Mouse (Mus musculus) MEL (cell line): ENCODE data around the gene Unc93b1. TPM values are rescaled to one million over a fixed set of nuclear protein-coding genes. Genes with fewer than 3 reads are reported as not detected.

Source experiments
- DNase-seq: peaks from one replicate; pipeline ENCODE4 v3.0.0; 2011; ENCODE audit warnings: low read depth, low spot score
- H3K27ac ChIP-seq: 2 replicates; pipeline ENCODE4 v1.5.1; 2012; ENCODE audit warnings: low read depth, mild to moderate bottlenecking, control low read depth, low read length, moderate library complexity; ENCODE audit not compliant: control insufficient read depth
- H3K27me3 ChIP-seq, 2 experiments: fragments of 150-350 bp in 1 of 2; sonication (generic) in 1 of 2; 2 replicates each; pipeline ENCODE4 v1.6.1; 2012; ENCODE audit warnings: low read length in 2 of 2, mild to moderate bottlenecking in 2 of 2, improper control_type of control experiment in 1 of 2, moderate library complexity in 1 of 2; ENCODE audit not compliant: insufficient read depth in 2 of 2, control insufficient read depth in 1 of 2
- H3K36me3 ChIP-seq, 2 experiments: 2 replicates each; pipeline ENCODE4 v1.6.1; 2012 to 2014; ENCODE audit warnings: low read length in 2 of 2, improper control_type of control experiment in 1 of 2, inconsistent platforms in 1 of 2, mild to moderate bottlenecking in 1 of 2; ENCODE audit not compliant: insufficient read depth in 2 of 2, control insufficient read depth in 1 of 2
- H3K4me1 ChIP-seq, 2 experiments: fragments of 150-350 bp in 1 of 2; sonication (generic) in 1 of 2; 2 replicates each; pipeline ENCODE4 v1.6.1; 2012; ENCODE audit warnings: low read length in 2 of 2, improper control_type of control experiment in 1 of 2, mild to moderate bottlenecking in 1 of 2; ENCODE audit not compliant: insufficient read depth in 2 of 2, control insufficient read depth in 1 of 2
- H3K4me3 ChIP-seq, 2 experiments: fragments of 150-350 bp in 1 of 2; sonication (generic) in 1 of 2; 2 replicates each; pipeline ENCODE4 v1.5.1; 2012; ENCODE audit warnings: low read depth in 2 of 2, low read length in 2 of 2, mild to moderate bottlenecking in 2 of 2, moderate library complexity in 2 of 2, control low read depth in 1 of 2, improper control_type of control experiment in 1 of 2; ENCODE audit not compliant: control insufficient read depth in 1 of 2, insufficient read depth in 1 of 2
- H3K79me2 ChIP-seq: 2 replicates; pipeline ENCODE4 v1.6.1; 2012; ENCODE audit warnings: mild to moderate bottlenecking, low read length, moderate library complexity; ENCODE audit not compliant: control insufficient read depth, poor library complexity, insufficient read depth
- H3K9ac ChIP-seq: 2 replicates; pipeline ENCODE4 v1.6.1; 2012; ENCODE audit warnings: low read depth, mild to moderate bottlenecking, control low read depth, low read length, moderate library complexity; ENCODE audit not compliant: control insufficient read depth, poor library complexity, severe bottlenecking
- H3K9me3 ChIP-seq: fragments of 150-350 bp; sonication (generic); replicated peaks from 2 replicates; pipeline ENCODE4 v1.6.1; 2012; ENCODE audit warnings: mild to moderate bottlenecking, low read length, improper control_type of control experiment, moderate library complexity; ENCODE audit not compliant: insufficient read depth
- BHLHE40 ChIP-seq: IDR thresholded peaks from 2 replicates; pipeline ENCODE4 v1.6.1; 2012; ENCODE audit warnings: low read depth, mild to moderate bottlenecking, inconsistent platforms, low read length, improper control_type of control experiment, borderline replicate concordance
- CTCF ChIP-seq, 3 experiments: IDR thresholded peaks in 2 of 3; conservative IDR thresholded peaks in 1 of 3; 2 replicates each; pipeline ENCODE4 v1.5.1; 2011 to 2012; ENCODE audit warnings: low read length in 3 of 3, low read depth in 2 of 3, mild to moderate bottlenecking in 2 of 3, improper control_type of control experiment in 1 of 3, inconsistent platforms in 1 of 3, mixed read lengths in 1 of 3, moderate library complexity in 1 of 3; ENCODE audit not compliant: control insufficient read depth in 1 of 3, insufficient read depth in 1 of 3, poor library complexity in 1 of 3, severe bottlenecking in 1 of 3
- E2F4 ChIP-seq: IDR thresholded peaks from 2 replicates; pipeline ENCODE4 v1.6.1; 2011; ENCODE audit warnings: low read depth, low read length, improper control_type of control experiment, borderline replicate concordance
- ELF1 ChIP-seq: IDR thresholded peaks from 2 replicates; pipeline ENCODE4 v1.6.1; 2014; ENCODE audit warnings: low read depth, mild to moderate bottlenecking, inconsistent platforms, low read length, improper control_type of control experiment, moderate library complexity
- EP300 ChIP-seq, 2 experiments: IDR thresholded peaks; 2 replicates each; pipeline ENCODE4 v1.6.1; 2011; ENCODE audit warnings: improper control_type of control experiment in 2 of 2, low read length in 2 of 2, low read depth in 1 of 2, mild to moderate bottlenecking in 1 of 2
- HCFC1 ChIP-seq: IDR thresholded peaks from 2 replicates; pipeline ENCODE4 v1.6.1; 2012; ENCODE audit warnings: low read depth, mild to moderate bottlenecking, inconsistent platforms, low read length, improper control_type of control experiment, moderate library complexity
- KAT2A ChIP-seq: conservative IDR thresholded peaks from 2 replicates; pipeline ENCODE4 v1.6.1; 2012; ENCODE audit warnings: low read depth, low read length, improper control_type of control experiment, inconsistent platforms
- MAZ ChIP-seq: IDR thresholded peaks from 2 replicates; pipeline ENCODE4 v1.6.1; 2012; ENCODE audit warnings: low read depth, mild to moderate bottlenecking, inconsistent platforms, low read length, improper control_type of control experiment
- MEF2A ChIP-seq: IDR thresholded peaks from 2 replicates; pipeline ENCODE4 v1.6.1; 2014; ENCODE audit warnings: low read depth, mild to moderate bottlenecking, inconsistent platforms, low read length, improper control_type of control experiment; ENCODE audit not compliant: poor library complexity, insufficient replicate concordance, severe bottlenecking; ENCODE audit errors: extremely low read depth
- MXI1 ChIP-seq: IDR thresholded peaks from 2 replicates; pipeline ENCODE4 v1.6.1; 2011; ENCODE audit warnings: mild to moderate bottlenecking, low read depth, low read length, improper control_type of control experiment
- MYB ChIP-seq: IDR thresholded peaks from 2 replicates; pipeline ENCODE4 v1.6.1; 2011; ENCODE audit warnings: mild to moderate bottlenecking, low read depth, low read length, improper control_type of control experiment
- NELFE ChIP-seq: IDR thresholded peaks from 2 replicates; pipeline ENCODE4 v1.6.1; 2011; ENCODE audit warnings: low read depth, low read length, improper control_type of control experiment
- NRF1 ChIP-seq: IDR thresholded peaks from 2 replicates; pipeline ENCODE4 v1.6.1; 2014; ENCODE audit warnings: low read depth, mild to moderate bottlenecking, inconsistent platforms, low read length, improper control_type of control experiment, moderate library complexity; ENCODE audit not compliant: poor library complexity, insufficient read depth, severe bottlenecking
- POLR2AphosphoS2 ChIP-seq: IDR thresholded peaks from 2 replicates; pipeline ENCODE4 v1.6.1; 2011; ENCODE audit warnings: low read length, improper control_type of control experiment
- RAD21 ChIP-seq: IDR thresholded peaks from 2 replicates; pipeline ENCODE4 v1.6.1; 2011; ENCODE audit warnings: mild to moderate bottlenecking, low read depth, low read length, improper control_type of control experiment
- RCOR1 ChIP-seq: IDR thresholded peaks from 2 replicates; pipeline ENCODE4 v1.6.1; 2012; ENCODE audit warnings: low read depth, mild to moderate bottlenecking, inconsistent platforms, low read length, improper control_type of control experiment
- SMC3 ChIP-seq: IDR thresholded peaks from 2 replicates; pipeline ENCODE4 v1.6.1; 2011; ENCODE audit warnings: low read depth, low read length, improper control_type of control experiment
- TAL1 ChIP-seq: IDR thresholded peaks from 2 replicates; pipeline ENCODE4 v1.6.1; 2012; ENCODE audit warnings: mild to moderate bottlenecking, inconsistent platforms, low read length, moderate library complexity, mixed read lengths
- UBTF ChIP-seq: IDR thresholded peaks from 2 replicates; pipeline ENCODE4 v1.6.1; 2012; ENCODE audit warnings: low read depth, mild to moderate bottlenecking, inconsistent platforms, low read length, improper control_type of control experiment, moderate library complexity, borderline replicate concordance; ENCODE audit not compliant: insufficient read depth
- USF1 ChIP-seq: IDR thresholded peaks from 2 replicates; pipeline ENCODE4 v1.6.1; 2014; ENCODE audit warnings: low read depth, mild to moderate bottlenecking, inconsistent platforms, low read length, improper control_type of control experiment, moderate library complexity
- USF2 ChIP-seq, 2 experiments: IDR thresholded peaks; 2 replicates each; pipeline ENCODE4 v1.6.1; 2011 to 2012; ENCODE audit warnings: improper control_type of control experiment in 2 of 2, low read length in 2 of 2, borderline replicate concordance in 1 of 2, inconsistent platforms in 1 of 2, low read depth in 1 of 2, mild to moderate bottlenecking in 1 of 2; ENCODE audit not compliant: insufficient read depth in 1 of 2
- ZC3H11A ChIP-seq: IDR thresholded peaks from 2 replicates; pipeline ENCODE4 v1.6.1; 2012; ENCODE audit warnings: low read depth, mild to moderate bottlenecking, inconsistent platforms, low read length, improper control_type of control experiment
- ZKSCAN1 ChIP-seq: IDR thresholded peaks from 2 replicates; pipeline ENCODE4 v1.6.1; 2012; ENCODE audit warnings: low read depth, mild to moderate bottlenecking, inconsistent platforms, low read length, improper control_type of control experiment, moderate library complexity
- polyA plus RNA-seq, 2 experiments: library from polyadenylated mRNA; stranded (reverse) in 1 of 2; unstranded in 1 of 2; fragments of >175 nt in 1 of 2; fragments of >200 nt in 1 of 2; gene quantifications; 2 replicates each; pipeline versions ENCODE4 v1.2.1 to v1.2.4; 2012; ENCODE audit warnings: low replicate concordance in 2 of 2, low read depth in 1 of 2; ENCODE audit not compliant: insufficient read length in 2 of 2, insufficient read depth in 1 of 2, missing spikeins in 1 of 2
- total RNA-seq: library from RNA; depleted of rRNA; stranded (reverse); fragments of 300-350 nt; gene quantifications from 2 replicates; pipeline ENCODE4 v1.2.3, GENCODE M21; 2012

The Unc93b1 gene
- total and polyA plus RNA-seq, 3 experiments, result 4.7 to 8.2 TPM; not detected in 1

DNA sequence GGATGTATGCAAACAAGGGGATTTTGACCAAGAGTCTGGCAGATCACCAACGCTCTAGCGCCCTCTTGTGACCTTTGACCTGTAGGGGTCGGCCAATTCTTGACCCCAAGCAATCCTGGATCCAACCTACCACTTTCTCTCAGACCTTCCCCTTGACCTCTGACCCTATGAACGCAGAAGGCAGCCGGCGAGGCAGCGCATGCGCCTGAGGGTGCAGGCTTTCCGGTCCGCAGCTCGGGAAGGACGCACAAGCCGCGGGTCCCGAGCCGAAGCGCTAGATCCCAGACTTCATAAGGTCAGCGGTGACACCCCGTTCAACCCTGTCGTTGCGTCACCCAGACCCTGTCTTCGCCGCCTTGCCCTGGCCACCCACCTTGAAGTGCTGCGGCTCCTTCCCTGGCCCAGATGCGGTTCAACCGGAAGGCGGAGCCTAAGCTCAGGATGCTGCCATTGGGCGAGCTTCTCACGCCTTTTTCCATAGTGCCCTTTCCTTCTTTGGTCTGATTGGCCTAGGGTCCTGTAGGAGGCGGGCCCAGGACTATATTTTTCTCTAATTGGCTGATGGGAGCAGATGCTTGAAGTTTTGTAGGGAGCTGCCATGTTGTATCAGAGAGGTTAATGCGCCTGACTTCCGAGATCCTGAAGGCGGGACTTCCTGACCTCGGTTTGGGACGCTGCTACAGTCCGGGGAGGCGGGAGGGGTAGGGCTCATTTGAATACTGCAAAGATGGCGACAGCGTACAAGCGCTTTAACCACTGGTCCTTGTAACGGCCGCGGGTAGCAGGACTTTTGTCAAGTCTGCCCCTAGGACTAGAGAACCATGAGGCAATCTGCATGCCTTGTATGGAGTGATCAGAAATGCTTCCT is 22.4 kb upstream of the Unc93b1 start, which contains the start of gene Ndufs8 (continued):
- no peak for TF ChIP-seq TAL1
- peak; percentile 89 for TF ChIP-seq KAT2A
- no peak for TF ChIP-seq MYB
- no peak; the same call in 1 of the 2 replicates for TF ChIP-seq RAD21
- TF ChIP-seq NRF1, result peak; percentile 90
- peak; percentile 88 for TF ChIP-seq NELFE
- TF ChIP-seq MXI1, result peak; percentile 92

DNA sequence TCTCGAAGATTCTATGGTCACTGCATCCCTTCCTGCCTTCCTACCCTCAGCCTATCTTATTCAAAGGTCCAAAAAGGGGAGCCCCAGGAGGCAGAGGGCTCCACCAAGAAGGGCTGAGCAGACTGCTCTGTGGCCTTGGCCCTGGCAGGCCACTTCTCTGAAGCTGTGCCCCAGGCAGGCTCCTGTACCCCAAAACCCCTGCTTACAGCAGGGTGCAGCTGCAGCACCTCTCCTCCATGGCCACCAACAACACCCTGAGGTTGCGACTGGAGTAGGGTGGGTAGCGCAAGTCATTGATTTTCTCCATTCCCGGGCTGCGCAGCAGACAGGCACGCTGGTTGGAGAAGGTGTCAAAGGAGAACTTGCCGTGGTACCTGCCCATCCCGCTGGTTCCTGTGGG is 21.3 kb upstream of the Unc93b1 start:
- peaks cover 0 to 19% of the 10 kb centered on the region in 2 experiments; a peak in 3 of 4 replicates for H3K4me1 ChIP-seq

DNA sequence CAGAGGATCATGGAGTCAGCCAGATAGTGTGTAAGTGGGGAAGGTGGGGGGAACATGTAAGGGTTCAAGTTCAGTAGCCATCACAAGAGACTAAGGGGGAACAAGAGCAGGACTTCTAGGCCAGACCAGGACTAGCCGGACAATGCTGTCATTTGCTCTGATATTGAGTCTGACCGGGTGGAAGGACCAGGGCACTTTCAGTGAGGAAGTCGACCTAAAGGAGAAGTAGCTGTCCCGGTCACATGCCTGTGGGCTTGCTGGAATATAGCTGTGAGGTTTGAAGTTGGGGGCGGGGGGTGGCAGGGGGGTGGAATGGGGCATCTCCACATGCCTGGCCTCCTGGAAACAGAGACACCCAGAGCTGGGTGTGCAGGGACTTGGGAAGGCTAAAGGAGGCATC is 20.5 kb upstream of the Unc93b1 start:
- Histone ChIP-seq H3K79me2 (peaks cover 14% of the 10 kb centered on the region), H3K9ac (no peak overlapping the region), H3K27ac (no peak overlapping the region), H3K4me1 (peaks cover 0 to 19% of the 10 kb centered on the region in 2 experiments; a peak in 3 of 4 replicates), H3K4me3 (no peak overlapping the region), H3K36me3 (peaks cover 0 to 10% of the 10 kb centered on the region in 2 experiments; a peak in 2 of 4 replicates), H3K27me3 (no peaks in the 10 kb centered on the region), H3K9me3 (no peaks in the 10 kb centered on the region)
- DNase-seq, result peak; percentile 23
- TF ChIP-seq USF1 (peak; percentile 46; the same call in 1 of the 2 replicates), UBTF (no peak)

More for the DNA sequence above, 21.3 kb upstream of the Unc93b1 start:
- H3K27ac ChIP-seq, result peak overlapping the region; percentile 79
- TF ChIP-seq TAL1 (no peak), E2F4 (no peak), ZKSCAN1 (no peak), USF2 (IDR thresholded peaks at IDR 0.05; ENCODE audit: borderline replicate concordance in 1 of 2, insufficient read depth in 1 of 2, low read depth in 1 of 2, low read length in 2 of 2) (no peak), HCFC1 (no peak), CTCF (IDR thresholded peaks at IDR 0.05 in 2 of 3, conservative IDR thresholded peaks at IDR 0.05 in 1 of 3; ENCODE audit: control insufficient read depth in 1 of 3, insufficient read depth in 1 of 3, low read depth in 2 of 3, low read length in 3 of 3, poor library complexity in 1 of 3, severe bottlenecking in 1 of 3) (no peak), SMC3 (no peak), MAZ (no peak), UBTF (no peak), MEF2A (no peak), MYB (no peak), BHLHE40 (no peak), ZC3H11A (no peak), ELF1 (no peak), MXI1 (no peak), RCOR1 (no peak), EP300 (IDR thresholded peaks at IDR 0.05; ENCODE audit: low read depth in 1 of 2, low read length in 2 of 2) (no peak), POLR2AphosphoS2 (no peak)
- H3K4me3 ChIP-seq, result peak overlapping the region; percentile 86 to 88
- H3K27me3 ChIP-seq, result no peaks in the 10 kb centered on the region
- no peaks in the 10 kb centered on the region for H3K9me3 ChIP-seq
- no peak for DNase-seq
- peak overlapping the region; percentile 88 for H3K9ac ChIP-seq
- peaks cover 14% of the 10 kb centered on the region for H3K79me2 ChIP-seq
- peaks cover 0 to 10% of the 10 kb centered on the region in 2 experiments; a peak in 2 of 4 replicates for H3K36me3 ChIP-seq
